Mouse (Mus musculus) olfactory bulb, adult 2 months (tissue): ENCODE measurements at regions not wholly inside any gene's neighbourhood (a gene's known extent, or its start where the extent isn't known, plus 50 kb on each side); places are given as distances from the start of the nearest gene placed in this dataset.

ENCODE experiments used
- CTCF ChIP-seq: fragments of 200-500 bp; IDR thresholded peaks from 2 replicates; pipeline ENCODE4 v1.5.1; 2012; ENCODE audit warnings: low read depth, mild to moderate bottlenecking, low read length, moderate library complexity; ENCODE audit not compliant: insufficient read depth
- POLR2A ChIP-seq: fragments of 200-500 bp; IDR thresholded peaks from 2 replicates; pipeline ENCODE4 v1.6.1; 2012; ENCODE audit warnings: mild to moderate bottlenecking, low read depth, low read length, moderate library complexity; ENCODE audit not compliant: insufficient read depth

DNA sequence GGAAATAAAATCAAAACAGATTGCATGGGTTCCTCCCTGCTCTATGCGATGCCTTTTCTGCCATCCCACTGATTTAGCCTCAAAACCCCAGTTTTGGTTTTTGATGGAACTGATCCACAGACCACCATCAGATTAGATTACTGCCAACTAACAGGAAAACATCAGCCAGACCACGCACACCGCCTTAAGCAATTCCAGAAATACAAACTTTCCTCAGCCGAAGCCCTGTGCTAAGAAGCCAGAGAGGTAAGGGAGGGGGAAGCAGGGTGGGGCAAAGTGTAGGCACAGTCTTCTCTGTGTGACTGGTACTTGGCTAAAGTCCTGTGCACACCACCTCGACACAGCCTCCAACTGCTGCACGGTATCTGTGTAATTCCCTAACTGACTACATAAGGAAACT, 153.3 kb downstream of the Lpin1 start:
- TF ChIP-seq CTCF (no peak), POLR2A (no peak)
